Mouse (Mus musculus): ENCODE results near the gene Dnajc28.

The Dnajc28 gene

GRCm38 (mm10) chr16:91588703-91589102 is 30.1 kb downstream of the Dnajc28 start:
- DNase-seq (ENCODE audit: low read depth, low spot score), result no peak
- no peaks in the 10 kb centered on the region for H3K27me3 ChIP-seq (ENCODE audit: control insufficient read depth, insufficient read depth, low read length, poor library complexity, severe bottlenecking)
- H3K36me3 ChIP-seq (ENCODE audit: control insufficient read depth, insufficient read depth, low read length, poor library complexity, severe bottlenecking), result peaks cover 9% of the 10 kb centered on the region

GRCm38 (mm10) chr16:91587730-91588453 is 30.9 kb downstream of the Dnajc28 start:
- DNase-seq (ENCODE audit: low read depth, low spot score), result no peak
- H3K27me3 ChIP-seq (ENCODE audit: control insufficient read depth, insufficient read depth, low read length, poor library complexity, severe bottlenecking), result no peaks in the 10 kb centered on the region
- peaks cover 12% of the 10 kb centered on the region for H3K36me3 ChIP-seq (ENCODE audit: control insufficient read depth, insufficient read depth, low read length, poor library complexity, severe bottlenecking)

GRCm38 (mm10) chr16:91586244-91586643 is 32.6 kb downstream of the Dnajc28 start:
- H3K27me3 ChIP-seq (ENCODE audit: control insufficient read depth, insufficient read depth, low read length, poor library complexity, severe bottlenecking), result no peaks in the 10 kb centered on the region
- DNase-seq (ENCODE audit: low read depth, low spot score), result no peak
- peaks cover 16% of the 10 kb centered on the region for H3K36me3 ChIP-seq (ENCODE audit: control insufficient read depth, insufficient read depth, low read length, poor library complexity, severe bottlenecking)

- no peak for DNase-seq (ENCODE audit: low read depth, low spot score)
- peaks cover 17% of the 10 kb centered on the region for H3K36me3 ChIP-seq (ENCODE audit: control insufficient read depth, insufficient read depth, low read length, poor library complexity, severe bottlenecking)
- no peaks in the 10 kb centered on the region for H3K27me3 ChIP-seq (ENCODE audit: control insufficient read depth, insufficient read depth, low read length, poor library complexity, severe bottlenecking)
Observed at GRCm38 (mm10) chr16:91585617-91586016, 33.2 kb downstream of the Dnajc28 start.

- H3K36me3 ChIP-seq (ENCODE audit: control insufficient read depth, insufficient read depth, low read length, poor library complexity, severe bottlenecking), result peaks cover 23% of the 10 kb centered on the region
- peak; percentile 75 for DNase-seq (ENCODE audit: low read depth, low spot score)
- H3K27me3 ChIP-seq (ENCODE audit: control insufficient read depth, insufficient read depth, low read length, poor library complexity, severe bottlenecking), result no peaks in the 10 kb centered on the region
Observed at GRCm38 (mm10) chr16:91582307-91582706, 36.5 kb downstream of the Dnajc28 start.

GRCm38 (mm10) chr16:91578980-91579720 is 39.7 kb downstream of the Dnajc28 start:
- no peak for DNase-seq (ENCODE audit: low read depth, low spot score)
- Histone ChIP-seq H3K36me3 (ENCODE audit: control insufficient read depth, insufficient read depth, low read length, poor library complexity, severe bottlenecking) (peaks cover 30% of the 10 kb centered on the region), H3K27me3 (ENCODE audit: control insufficient read depth, insufficient read depth, low read length, poor library complexity, severe bottlenecking) (no peaks in the 10 kb centered on the region)

GRCm38 (mm10) chr16:91575151-91575550 is 43.7 kb downstream of the Dnajc28 start:
- no peaks in the 10 kb centered on the region for H3K27me3 ChIP-seq (ENCODE audit: control insufficient read depth, insufficient read depth, low read length, poor library complexity, severe bottlenecking)

GRCm38 (mm10) chr16:91571105-91571504 is 47.7 kb downstream of the Dnajc28 start:
- no peak for DNase-seq (ENCODE audit: low read depth, low spot score)
- Histone ChIP-seq H3K36me3 (ENCODE audit: control insufficient read depth, insufficient read depth, low read length, poor library complexity, severe bottlenecking) (peaks cover 11% of the 10 kb centered on the region), H3K27me3 (ENCODE audit: control insufficient read depth, insufficient read depth, low read length, poor library complexity, severe bottlenecking) (no peaks in the 10 kb centered on the region)

More at GRCm38 (mm10) chr16:91575151-91575550, 43.7 kb downstream of the Dnajc28 start:
- peaks cover 23% of the 10 kb centered on the region for H3K36me3 ChIP-seq (ENCODE audit: control insufficient read depth, insufficient read depth, low read length, poor library complexity, severe bottlenecking)
- DNase-seq (ENCODE audit: low read depth, low spot score), result no peak

- no peak for DNase-seq (ENCODE audit: low read depth, low spot score)
- no peaks in the 10 kb centered on the region for H3K27me3 ChIP-seq (ENCODE audit: control insufficient read depth, insufficient read depth, low read length, poor library complexity, severe bottlenecking)
- H3K36me3 ChIP-seq (ENCODE audit: control insufficient read depth, insufficient read depth, low read length, poor library complexity, severe bottlenecking), result peaks cover 6% of the 10 kb centered on the region
Observed at GRCm38 (mm10) chr16:91568960-91569359, 49.9 kb downstream of the Dnajc28 start.

- Histone ChIP-seq H3K36me3 (ENCODE audit: control insufficient read depth, insufficient read depth, low read length, poor library complexity, severe bottlenecking) (peaks cover 21% of the 10 kb centered on the region), H3K27me3 (ENCODE audit: control insufficient read depth, insufficient read depth, low read length, poor library complexity, severe bottlenecking) (no peaks in the 10 kb centered on the region)
- no peak for DNase-seq (ENCODE audit: low read depth, low spot score)
Observed at GRCm38 (mm10) chr16:91566002-91566401, 52.8 kb downstream of the Dnajc28 start.

GRCm38 (mm10) chr16:91565292-91565951 is 53.4 kb downstream of the Dnajc28 start:
- Histone ChIP-seq H3K36me3 (ENCODE audit: control insufficient read depth, insufficient read depth, low read length, poor library complexity, severe bottlenecking) (peaks cover 24% of the 10 kb centered on the region), H3K27me3 (ENCODE audit: control insufficient read depth, insufficient read depth, low read length, poor library complexity, severe bottlenecking) (no peaks in the 10 kb centered on the region)
- no peak for DNase-seq (ENCODE audit: low read depth, low spot score)

GRCm38 (mm10) chr16:91564580-91565291 is 54.1 kb downstream of the Dnajc28 start:
- DNase-seq (ENCODE audit: low read depth, low spot score), result no peak
- Histone ChIP-seq H3K27me3 (ENCODE audit: control insufficient read depth, insufficient read depth, low read length, poor library complexity, severe bottlenecking) (no peaks in the 10 kb centered on the region), H3K36me3 (ENCODE audit: control insufficient read depth, insufficient read depth, low read length, poor library complexity, severe bottlenecking) (peaks cover 28% of the 10 kb centered on the region)
